Mouse (Mus musculus): ENCODE data around the gene Cdh23.
A peak's percentile ranks its signal among the peaks of the same experiment; 100 is the strongest.

Gene Cdh23

GRCm38 (mm10) chr10:60285183-60285582 lies 411.1 kb downstream of the Cdh23 start:
- no peak for DNase-seq (ENCODE audit: low spot score in 2 of 2)

GRCm38 (mm10) chr10:60284676-60285111 lies 411.6 kb downstream of the Cdh23 start:
- no peak for DNase-seq (ENCODE audit: low spot score in 2 of 2)

GRCm38 (mm10) chr10:60284248-60284647 lies 412.0 kb downstream of the Cdh23 start:
- DNase-seq (ENCODE audit: low spot score in 2 of 2), result no peak

GRCm38 (mm10) chr10:60282116-60283014 lies 413.9 kb downstream of the Cdh23 start:
- no peak for DNase-seq (ENCODE audit: low spot score in 2 of 2)

GRCm38 (mm10) chr10:60281571-60282050 lies 414.7 kb downstream of the Cdh23 start:
- no peak for DNase-seq (ENCODE audit: low spot score in 2 of 2)

GRCm38 (mm10) chr10:60280353-60280752 lies 415.9 kb downstream of the Cdh23 start:
- DNase-seq (ENCODE audit: low spot score in 2 of 2), result no peak

GRCm38 (mm10) chr10:60279941-60280301 lies 416.4 kb downstream of the Cdh23 start:
- DNase-seq (ENCODE audit: low spot score in 2 of 2), result no peak

GRCm38 (mm10) chr10:60279290-60279940 lies 416.9 kb downstream of the Cdh23 start:
- DNase-seq (ENCODE audit: low spot score in 2 of 2), result no peak

- DNase-seq (ENCODE audit: low spot score in 2 of 2), result no peak
These were observed 417.5 kb downstream of the Cdh23 start for GRCm38 (mm10) chr10:60278786-60279185.

GRCm38 (mm10) chr10:60278006-60278399 lies 418.3 kb downstream of the Cdh23 start:
- DNase-seq (ENCODE audit: low spot score in 2 of 2), result no peak

GRCm38 (mm10) chr10:60277207-60278005 lies 418.9 kb downstream of the Cdh23 start, which contains the start of gene Psap:
TSS of gene Psap (plus strand) at chr10:60277627.
- peak; percentile 93 to 94 for DNase-seq (ENCODE audit: low spot score in 2 of 2)

- DNase-seq (ENCODE audit: low spot score in 2 of 2), result no peak
These were observed 422.9 kb downstream of the Cdh23 start for GRCm38 (mm10) chr10:60273382-60273781.

GRCm38 (mm10) chr10:60272241-60272640 lies 424.0 kb downstream of the Cdh23 start:
- no peak for DNase-seq (ENCODE audit: low spot score in 2 of 2)

GRCm38 (mm10) chr10:60271015-60271414 lies 425.3 kb downstream of the Cdh23 start:
- no peak for DNase-seq (ENCODE audit: low spot score in 2 of 2)

GRCm38 (mm10) chr10:60269141-60270064 lies 426.9 kb downstream of the Cdh23 start:
- DNase-seq (ENCODE audit: low spot score in 2 of 2), result no peak

- DNase-seq (ENCODE audit: low spot score in 2 of 2), result no peak
These were observed 427.6 kb downstream of the Cdh23 start for GRCm38 (mm10) chr10:60268738-60269137.

- DNase-seq (ENCODE audit: low spot score in 2 of 2), result no peak
These were observed 429.4 kb downstream of the Cdh23 start for GRCm38 (mm10) chr10:60266842-60267401.

GRCm38 (mm10) chr10:60265252-60265651 lies 431.0 kb downstream of the Cdh23 start:
- DNase-seq (ENCODE audit: low spot score in 2 of 2), result peak in 1 of 2 experiments; percentile 48

GRCm38 (mm10) chr10:60263351-60263750 lies 432.9 kb downstream of the Cdh23 start:
- no peak for DNase-seq (ENCODE audit: low spot score in 2 of 2)

- peak; percentile 81 to 82 for DNase-seq (ENCODE audit: low spot score in 2 of 2)
These were observed 433.9 kb downstream of the Cdh23 start for GRCm38 (mm10) chr10:60262386-60262785.
